Mouse (Mus musculus): ENCODE results near the gene Gm40193. TPM values are rescaled to one million over a fixed set of nuclear protein-coding genes. Genes with fewer than 3 reads are reported as not detected.
"Not testable (repeated sequence)": the region's sequence is repeated elsewhere in the genome, so short reads cannot be mapped to it uniquely, and the experiment has no call there.

Gene Gm40193
- not detected in 2 replicates for polyA plus RNA-seq (2016; fragmentation: Nextera tagmentation; extraction: Ambion mirVana)

DNA sequence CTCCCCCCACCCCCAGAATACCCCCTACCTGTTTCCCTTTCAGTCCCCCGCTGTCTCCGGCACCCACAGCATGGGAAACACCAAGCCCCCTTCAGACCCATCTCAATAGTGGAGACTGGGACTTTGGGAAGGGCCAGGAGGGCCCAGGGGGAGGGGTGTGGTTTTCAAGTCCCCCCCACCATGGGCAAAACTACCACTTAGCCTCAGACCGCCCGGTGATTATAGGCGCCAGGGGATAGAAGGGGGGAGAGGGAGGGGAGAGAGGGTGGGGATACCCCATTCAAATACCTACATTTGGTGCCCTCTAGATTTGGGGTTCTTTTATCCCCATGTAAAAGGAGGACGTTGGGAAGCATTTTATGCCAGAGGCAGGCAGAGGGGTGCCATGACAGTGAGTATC lies at the start of gene Gm40193:
TSS of gene Gm40193 (minus strand) at position 101 of the 400 bp plus-strand sequence.
- Histone ChIP-seq H3K9me3 (no peaks in the 10 kb centered on the region), H3K4me3 (no peak within 1 kb of the TSS), H3K27ac (replicated peaks) (no peak within 1 kb of the TSS), H3K36me3 (replicated peaks) (peaks cover 20% of the 10 kb centered on the region), H3K4me1 (0 out of 2 replicates have a peak, but pooled peaks cover 3% of the 10 kb centered on the region), H3K27me3 (replicated peaks; ENCODE audit: low read depth, poor library complexity, severe bottlenecking) (peaks cover 7% of the 10 kb centered on the region; the same call in 1 of the 2 replicates)
- 79% methylated on average over 6 of the region's 6 CpGs for WGBS
- DNase-seq (ENCODE audit: low spot score): no peak

GRCm38 (mm10) chr11:70582196-70582595 lies 49.5 kb upstream of the Gm40193 start:
- Histone ChIP-seq H3K27ac (replicated peaks) (no peak overlapping the region), H3K27me3 (replicated peaks; ENCODE audit: low read depth, poor library complexity, severe bottlenecking) (no peaks in the 10 kb centered on the region), H3K4me3 (no peak overlapping the region), H3K9me3 (no peaks in the 10 kb centered on the region), H3K4me1 (peaks cover 80% of the 10 kb centered on the region), H3K36me3 (replicated peaks) (peaks cover 6% of the 10 kb centered on the region; the same call in 1 of the 2 replicates)
- DNase-seq (ENCODE audit: low spot score): no peak
- WGBS: 65% methylated on average over 3 of the region's 3 CpGs

- 82% methylated on average over 3 of the region's 3 CpGs for WGBS
- H3K27me3 ChIP-seq (replicated peaks; ENCODE audit: low read depth, poor library complexity, severe bottlenecking): no peaks in the 10 kb centered on the region
- H3K4me1 ChIP-seq: peaks cover 74% of the 10 kb centered on the region
- peaks cover 6% of the 10 kb centered on the region; the same call in 1 of the 2 replicates for H3K36me3 ChIP-seq (replicated peaks)
- no peak overlapping the region; the same call in 1 of the 2 replicates for H3K27ac ChIP-seq (replicated peaks)
- no peaks in the 10 kb centered on the region for H3K9me3 ChIP-seq
- no peak for DNase-seq (ENCODE audit: low spot score)
- no peak overlapping the region for H3K4me3 ChIP-seq
These were observed 48.2 kb upstream of the Gm40193 start for GRCm38 (mm10) chr11:70580921-70581320.

DNA sequence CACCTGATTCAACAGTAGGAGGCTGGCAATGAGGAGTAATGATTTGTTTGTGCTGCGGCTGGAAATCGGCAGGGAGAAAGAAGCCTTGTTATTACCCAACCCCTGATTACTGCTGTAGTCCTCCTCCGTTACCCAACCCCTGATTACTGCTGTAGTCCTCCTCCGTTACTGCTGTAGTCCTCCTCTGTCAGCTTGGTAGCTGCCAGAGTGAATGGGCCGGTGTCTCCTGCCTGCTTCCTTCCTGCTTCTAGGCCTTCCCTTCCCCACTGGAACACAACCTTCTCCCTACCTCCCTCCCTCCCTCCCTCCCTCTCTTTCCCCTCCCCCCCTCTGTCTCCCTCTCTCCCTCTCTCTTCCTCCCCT lies 47.6 kb upstream of the Gm40193 start:
- H3K36me3 ChIP-seq (replicated peaks): peaks cover 6% of the 10 kb centered on the region; the same call in 1 of the 2 replicates
- WGBS: 52% methylated on average over 5 of the region's 5 CpGs
- H3K27me3 ChIP-seq (replicated peaks; ENCODE audit: low read depth, poor library complexity, severe bottlenecking): no peaks in the 10 kb centered on the region
- DNase-seq (ENCODE audit: low spot score): no peak
- H3K27ac ChIP-seq (replicated peaks): peak overlapping the region; percentile 49; the same call in 1 of the 2 replicates
- no peak overlapping the region for H3K4me3 ChIP-seq
- H3K9me3 ChIP-seq: no peaks in the 10 kb centered on the region
- peaks cover 68% of the 10 kb centered on the region for H3K4me1 ChIP-seq

GRCm38 (mm10) chr11:70579710-70580357 lies 47.1 kb upstream of the Gm40193 start:
- Histone ChIP-seq H3K4me3 (no peak overlapping the region), H3K27ac (replicated peaks) (peak overlapping the region; percentile 49; the same call in 1 of the 2 replicates), H3K9me3 (no peaks in the 10 kb centered on the region), H3K27me3 (replicated peaks; ENCODE audit: low read depth, poor library complexity, severe bottlenecking) (no peaks in the 10 kb centered on the region), H3K4me1 (peaks cover 63% of the 10 kb centered on the region), H3K36me3 (replicated peaks) (peaks cover 11% of the 10 kb centered on the region; the same call in 1 of the 2 replicates)
- WGBS: 87% methylated on average over 9 of the region's 9 CpGs
- DNase-seq (ENCODE audit: low spot score): no peak

- DNase-seq (ENCODE audit: low spot score): no peak
- WGBS: 95% methylated on average over 6 of the region's 6 CpGs
- Histone ChIP-seq H3K4me3 (no peak overlapping the region), H3K4me1 (peaks cover 56% of the 10 kb centered on the region), H3K36me3 (replicated peaks) (peaks cover 11% of the 10 kb centered on the region; the same call in 1 of the 2 replicates), H3K9me3 (no peaks in the 10 kb centered on the region), H3K27me3 (replicated peaks; ENCODE audit: low read depth, poor library complexity, severe bottlenecking) (no peaks in the 10 kb centered on the region), H3K27ac (replicated peaks) (no peak overlapping the region)
These were observed 46.2 kb upstream of the Gm40193 start for GRCm38 (mm10) chr11:70578962-70579361.

GRCm38 (mm10) chr11:70577201-70577600 lies 44.5 kb upstream of the Gm40193 start:
- Histone ChIP-seq H3K4me3 (no peak overlapping the region), H3K27ac (replicated peaks) (no peak overlapping the region), H3K36me3 (replicated peaks) (peaks cover 11% of the 10 kb centered on the region; the same call in 1 of the 2 replicates), H3K27me3 (replicated peaks; ENCODE audit: low read depth, poor library complexity, severe bottlenecking) (no peaks in the 10 kb centered on the region), H3K9me3 (no peaks in the 10 kb centered on the region), H3K4me1 (peaks cover 42% of the 10 kb centered on the region)
- 87% methylated on average over 3 of the region's 3 CpGs for WGBS
- no peak for DNase-seq (ENCODE audit: low spot score)

GRCm38 (mm10) chr11:70573872-70574271 lies 41.1 kb upstream of the Gm40193 start:
- WGBS: 77% methylated on average over 6 of the region's 6 CpGs
- Histone ChIP-seq H3K9me3 (no peaks in the 10 kb centered on the region), H3K27me3 (replicated peaks; ENCODE audit: low read depth, poor library complexity, severe bottlenecking) (no peaks in the 10 kb centered on the region), H3K27ac (replicated peaks) (no peak overlapping the region), H3K4me1 (peaks cover 16% of the 10 kb centered on the region), H3K4me3 (no peak overlapping the region), H3K36me3 (replicated peaks) (peaks cover 5% of the 10 kb centered on the region; the same call in 1 of the 2 replicates)
- no peak for DNase-seq (ENCODE audit: low spot score)

DNA sequence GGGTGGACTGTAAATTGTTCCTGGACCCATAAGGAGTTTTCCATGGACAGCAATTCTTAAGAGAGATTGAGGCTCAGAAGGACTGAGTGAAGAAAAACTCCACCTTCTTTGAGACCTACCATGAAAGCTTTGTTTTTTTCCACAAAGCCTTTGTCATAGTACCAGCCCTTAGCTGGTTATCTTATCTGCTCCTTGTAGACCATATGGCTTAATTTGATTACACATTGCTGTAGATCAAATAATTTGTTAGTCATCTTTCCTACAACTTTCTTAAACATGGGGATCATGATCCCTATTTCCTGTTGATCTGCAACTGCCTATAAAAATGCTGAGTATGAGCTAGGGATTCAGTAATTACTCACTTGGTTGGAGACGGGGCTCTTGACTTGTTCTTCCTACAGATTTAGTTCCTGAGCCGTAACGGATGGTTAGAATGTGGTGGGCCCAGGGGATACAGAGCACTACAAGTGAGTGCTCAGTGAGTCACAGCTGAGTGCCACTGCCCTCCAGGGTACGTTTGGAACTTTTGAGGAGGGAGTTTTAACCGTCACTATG lies 39.7 kb upstream of the Gm40193 start:
- no peak overlapping the region for H3K4me3 ChIP-seq
- peaks cover 4% of the 10 kb centered on the region for H3K4me1 ChIP-seq
- no peaks in the 10 kb centered on the region for H3K27me3 ChIP-seq (replicated peaks; ENCODE audit: low read depth, poor library complexity, severe bottlenecking)
- DNase-seq (ENCODE audit: low spot score): no peak
- no peaks in the 10 kb centered on the region for H3K9me3 ChIP-seq
- no peak overlapping the region for H3K27ac ChIP-seq (replicated peaks)
- 64% methylated on average over 5 of the region's 5 CpGs for WGBS
- H3K36me3 ChIP-seq (replicated peaks): peaks cover 18% of the 10 kb centered on the region

GRCm38 (mm10) chr11:70571641-70572040 lies 38.9 kb upstream of the Gm40193 start:
- peaks cover 10% of the 10 kb centered on the region for H3K4me1 ChIP-seq
- WGBS: 88% methylated on average over 1 of the region's 1 CpGs

GRCm38 (mm10) chr11:70570614-70571013 lies 37.9 kb upstream of the Gm40193 start:
- H3K27ac ChIP-seq (replicated peaks); H3K4me3 ChIP-seq; DNase-seq (ENCODE audit: low spot score); H3K27me3 ChIP-seq (replicated peaks; ENCODE audit: low read depth, poor library complexity, severe bottlenecking); H3K9me3 ChIP-seq: not testable (repeated sequence)
- H3K36me3 ChIP-seq (replicated peaks): peaks cover 24% of the 10 kb centered on the region
- WGBS: 91% methylated on average over 1 of the region's 1 CpGs
- peaks cover 19% of the 10 kb centered on the region for H3K4me1 ChIP-seq

More at GRCm38 (mm10) chr11:70571641-70572040, 38.9 kb upstream of the Gm40193 start:
- Histone ChIP-seq H3K9me3 (no peaks in the 10 kb centered on the region), H3K36me3 (replicated peaks) (peaks cover 24% of the 10 kb centered on the region), H3K27ac (replicated peaks) (no peak overlapping the region), H3K4me3 (no peak overlapping the region), H3K27me3 (replicated peaks; ENCODE audit: low read depth, poor library complexity, severe bottlenecking) (no peaks in the 10 kb centered on the region)
- no peak for DNase-seq (ENCODE audit: low spot score)

GRCm38 (mm10) chr11:70566586-70566985 lies 33.8 kb upstream of the Gm40193 start:
- Histone ChIP-seq H3K4me1 (peaks cover 49% of the 10 kb centered on the region), H3K27ac (replicated peaks) (no peak overlapping the region), H3K27me3 (replicated peaks; ENCODE audit: low read depth, poor library complexity, severe bottlenecking) (no peaks in the 10 kb centered on the region), H3K9me3 (no peaks in the 10 kb centered on the region), H3K36me3 (replicated peaks) (peaks cover 19% of the 10 kb centered on the region), H3K4me3 (no peak overlapping the region)
- no peak for DNase-seq (ENCODE audit: low spot score)
- WGBS: 87% methylated on average over 7 of the region's 7 CpGs

Data from embryonic facial prominence, embryonic 10.5 days (tissue).